Mouse (Mus musculus) spleen, adult 18-20 months (tissue): ENCODE data around the gene Nhlrc4.

Source experiments
- DNase-seq, 2 experiments: peaks; one replicate each; pipeline ENCODE4 v3.0.0; 2022; ENCODE audit warnings: mixed read lengths in 2 of 2

The Nhlrc4 gene

GRCm38 (mm10) chr17:25957586-25958051 lies 12.9 kb upstream of the Nhlrc4 start:
- no peak for DNase-seq

DNA sequence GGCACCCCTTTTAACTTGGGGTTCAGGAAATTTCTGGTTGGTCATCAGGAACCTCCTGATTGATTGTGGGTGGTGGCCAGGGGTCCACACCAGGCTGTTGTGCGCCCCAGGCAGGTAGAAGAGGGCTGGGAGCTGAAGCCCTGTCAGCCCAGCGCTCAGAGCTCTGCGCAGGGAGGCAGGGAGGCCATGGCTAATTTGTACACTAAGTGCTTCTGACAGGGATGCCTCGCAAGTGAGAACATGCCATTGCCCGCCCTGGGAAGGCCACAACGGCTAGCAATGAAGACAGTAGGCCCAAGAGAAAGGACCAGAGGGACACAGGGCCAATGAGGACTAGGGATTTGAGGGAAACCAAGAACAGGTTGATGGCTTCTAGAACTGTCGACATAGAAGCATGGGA lies 11.9 kb upstream of the Nhlrc4 start:
- no peak for DNase-seq

- no peak for DNase-seq
These were observed 11.4 kb upstream of the Nhlrc4 start for GRCm38 (mm10) chr17:25956201-25956600.

GRCm38 (mm10) chr17:25955736-25956135 lies 11.0 kb upstream of the Nhlrc4 start:
- DNase-seq: no peak

- no peak for DNase-seq
These were observed 9.9 kb upstream of the Nhlrc4 start for GRCm38 (mm10) chr17:25954671-25955070.

- no peak for DNase-seq
These were observed 8.4 kb upstream of the Nhlrc4 start for GRCm38 (mm10) chr17:25953161-25953560.

GRCm38 (mm10) chr17:25951803-25952623 lies 7.3 kb upstream of the Nhlrc4 start, which contains the start of gene A930017K11Rik:
Gene A930017K11Rik (minus strand): TSS chr17:25952565.
- DNase-seq: no peak

DNA sequence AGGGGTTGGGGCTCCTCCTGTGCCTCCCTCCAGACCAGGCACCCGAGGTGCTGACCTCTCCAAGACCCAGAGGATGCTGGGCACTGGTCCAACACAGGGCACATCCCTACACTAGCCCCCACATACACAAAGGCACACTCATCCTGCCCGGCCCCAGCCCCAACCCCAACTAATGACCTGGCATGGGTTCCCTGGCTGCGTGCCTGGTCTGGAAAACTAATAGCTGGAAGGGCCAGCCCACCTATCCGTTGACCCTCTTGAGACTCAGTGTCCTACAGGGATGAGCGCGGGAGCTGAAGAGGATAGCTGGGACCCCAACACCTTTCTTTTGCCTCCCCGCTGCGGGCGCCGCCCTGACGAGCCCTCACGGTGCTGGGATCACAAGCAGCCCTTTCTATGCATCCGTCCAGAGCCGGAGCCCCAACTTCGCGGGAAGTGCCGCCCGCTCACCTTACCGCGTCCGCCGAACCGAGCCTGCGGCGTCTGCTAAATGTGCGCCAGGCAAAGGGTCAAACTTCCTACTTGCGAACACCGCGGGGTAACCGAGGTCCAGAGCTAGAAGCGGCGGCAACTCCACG lies 6.6 kb upstream of the Nhlrc4 start:
- DNase-seq: no peak

- DNase-seq: no peak
These were observed 5.9 kb upstream of the Nhlrc4 start for GRCm38 (mm10) chr17:25950706-25951105.

DNA sequence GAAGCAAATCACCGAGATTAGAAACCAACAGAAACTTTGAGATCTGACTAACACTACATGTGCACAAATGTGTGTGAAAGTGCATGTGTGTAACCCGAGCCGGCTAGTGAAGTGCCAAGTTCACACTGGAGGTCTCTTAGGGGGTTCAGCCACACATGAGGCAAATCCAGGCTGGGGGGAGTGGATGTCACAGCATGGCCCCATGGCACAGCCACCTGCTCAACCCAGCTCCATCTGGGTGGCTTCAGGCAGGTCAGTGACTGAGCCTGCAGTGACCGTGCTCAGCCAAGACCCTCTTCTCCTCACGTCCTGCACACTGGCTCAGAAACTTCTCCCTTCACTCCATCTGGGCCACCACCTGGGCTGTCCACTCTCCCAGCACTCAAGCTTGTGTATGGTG lies 5.2 kb upstream of the Nhlrc4 start:
- no peak for DNase-seq

- no peak for DNase-seq
These were observed 3.3 kb upstream of the Nhlrc4 start for GRCm38 (mm10) chr17:25948051-25948450.

DNA sequence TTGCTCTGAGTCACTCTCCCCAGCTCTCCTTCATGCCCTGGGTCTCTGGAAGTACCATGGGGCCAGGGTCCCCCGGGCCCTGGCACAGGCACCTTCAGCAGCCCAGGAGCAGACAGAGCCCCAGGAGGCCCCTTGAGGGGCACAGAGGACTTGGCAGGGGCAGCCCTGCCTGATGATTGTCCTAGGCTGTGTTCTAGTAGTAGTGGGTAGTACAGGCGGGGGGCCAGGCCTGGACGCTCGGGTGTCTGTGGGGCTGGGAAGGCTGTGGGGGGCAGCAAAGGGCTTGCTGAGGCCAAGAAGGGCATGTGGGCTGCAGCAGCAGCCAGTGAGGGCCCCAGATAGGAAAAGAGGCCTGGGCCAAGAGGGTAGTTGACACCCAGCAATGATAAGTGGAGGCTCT lies 2.8 kb upstream of the Nhlrc4 start:
- no peak for DNase-seq

DNA sequence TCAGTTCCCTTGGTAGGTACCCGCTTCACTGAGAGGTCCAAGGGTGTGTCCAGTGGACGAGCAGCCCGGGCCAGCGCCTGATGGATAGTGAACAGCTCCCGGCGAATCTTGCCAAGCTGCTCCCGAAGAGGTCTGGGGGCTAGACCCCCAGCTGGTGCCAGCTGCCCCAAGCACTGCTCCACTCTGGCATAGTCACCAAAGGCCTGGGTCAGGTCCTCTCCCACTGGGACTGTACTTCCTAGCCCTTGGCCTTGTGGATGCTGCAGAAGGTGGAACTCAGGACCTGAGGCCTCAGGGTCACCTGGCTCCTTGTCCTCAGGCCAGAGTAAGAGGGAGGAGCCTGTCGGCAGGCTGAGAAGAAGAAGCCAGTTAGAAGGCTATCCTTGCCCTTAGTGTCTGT lies 2.1 kb upstream of the Nhlrc4 start:
- no peak for DNase-seq

DNA sequence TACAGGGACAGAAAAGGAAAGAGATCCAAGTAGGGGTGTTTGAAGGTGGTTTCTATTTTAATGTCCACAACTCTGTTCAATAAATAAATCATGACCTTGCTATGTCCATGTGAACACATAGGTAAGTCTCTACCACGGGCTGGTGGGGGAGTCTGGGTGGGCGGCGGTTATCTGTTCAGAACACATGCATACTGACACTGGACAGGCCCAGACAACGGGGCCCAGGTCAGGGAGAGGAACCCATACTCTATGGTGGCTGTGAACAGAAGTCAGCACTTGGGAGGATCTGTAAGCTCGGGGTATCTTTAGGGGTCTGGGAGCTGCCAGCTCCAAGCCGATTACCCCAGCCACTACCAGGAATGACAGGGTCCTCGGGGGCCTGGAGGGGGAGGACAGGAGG lies 1.6 kb upstream of the Nhlrc4 start:
- no peak for DNase-seq

- DNase-seq: no peak
These were observed 875 bp upstream of the Nhlrc4 start for GRCm38 (mm10) chr17:25945517-25946155.

- no peak for DNase-seq
These were observed 992 bp downstream of the Nhlrc4 start for GRCm38 (mm10) chr17:25943769-25944168.

- DNase-seq: no peak
These were observed 1.5 kb downstream of the Nhlrc4 start for GRCm38 (mm10) chr17:25943221-25943620.

DNA sequence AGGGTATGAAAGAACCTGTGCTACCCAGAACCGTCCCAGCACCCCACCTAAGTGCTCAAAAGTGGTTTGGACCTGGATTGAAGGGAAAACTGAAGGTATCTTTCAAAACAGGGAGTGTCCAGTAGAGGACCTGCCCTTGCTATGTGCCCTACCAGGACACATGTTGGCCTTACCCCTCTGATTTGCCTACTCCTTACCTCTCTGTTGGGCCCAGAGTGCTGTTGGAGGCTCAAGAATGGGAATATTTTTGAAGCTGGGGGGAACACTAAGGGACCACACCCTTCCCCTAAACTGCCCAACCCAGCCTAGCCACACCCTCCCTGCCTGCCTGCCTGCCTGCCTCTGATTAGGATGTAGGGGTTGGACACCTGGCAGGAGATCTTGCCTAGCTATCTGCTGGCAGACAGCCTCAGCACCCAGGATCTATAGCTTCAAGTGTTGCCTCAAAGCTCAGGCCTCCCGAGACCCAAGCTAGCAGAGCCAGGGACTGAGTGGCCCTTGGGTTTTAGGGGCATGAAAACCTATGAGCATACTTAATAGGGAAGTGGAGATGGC lies 2.1 kb downstream of the Nhlrc4 start:
- DNase-seq: no peak

GRCm38 (mm10) chr17:25941511-25942241 lies 3.1 kb downstream of the Nhlrc4 start:
- DNase-seq: peak; percentile 56 to 75

GRCm38 (mm10) chr17:25934526-25934925 lies 10.2 kb downstream of the Nhlrc4 start:
- no peak for DNase-seq

DNA sequence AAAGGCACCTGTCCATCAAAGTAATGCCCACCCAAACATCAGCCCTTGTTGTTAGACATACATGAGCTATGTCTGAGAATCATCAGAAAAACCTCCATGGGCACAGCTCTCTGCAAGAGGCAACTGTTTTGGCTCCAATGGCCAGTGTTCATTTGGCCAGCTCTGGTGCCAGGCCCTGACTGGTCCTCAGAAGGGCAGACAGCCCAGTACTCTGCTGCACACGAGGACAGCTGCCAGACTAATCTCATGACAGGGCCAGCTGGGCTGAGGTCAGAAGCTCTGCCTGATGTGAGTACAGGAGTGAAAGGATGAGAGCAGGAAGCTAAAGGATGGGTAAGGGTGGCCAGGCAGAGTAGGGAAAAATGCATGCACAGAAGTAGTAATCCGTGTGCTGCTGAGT lies 19.4 kb downstream of the Nhlrc4 start:
- no peak for DNase-seq

- no peak for DNase-seq
These were observed 22.6 kb downstream of the Nhlrc4 start for GRCm38 (mm10) chr17:25922120-25922519.
